Mouse (Mus musculus) G1E (cell line): ENCODE measurements around the gene 4930579F01Rik. TPM values are rescaled to one million over a fixed set of nuclear protein-coding genes. Genes with fewer than 3 reads are reported as not detected.

Source experiments
- ATAC-seq: 2 replicates; pipeline ENCODE4 v1.8.0; 2016; ENCODE audit warnings: mild to moderate bottlenecking; ENCODE audit not compliant: insufficient number of reproducible peaks, poor library complexity, low FRiP score, severe bottlenecking; ENCODE audit errors: extremely low read depth
- DNase-seq: peaks from one replicate; pipeline ENCODE4 v3.0.0; 2012; ENCODE audit warnings: low spot score
- H3K27me3 ChIP-seq: 2 replicates; pipeline ENCODE4 v1.6.1; 2012; ENCODE audit warnings: mild to moderate bottlenecking, low read length, inconsistent platforms; ENCODE audit not compliant: insufficient read depth
- H3K36me3 ChIP-seq: replicated peaks from 2 replicates; pipeline ENCODE3; 2012; ENCODE audit warnings: mild to moderate bottlenecking, inconsistent platforms
- H3K4me1 ChIP-seq: 2 replicates; pipeline ENCODE4 v1.6.1; 2012; ENCODE audit warnings: low read depth, low read length, inconsistent platforms, mixed read lengths; ENCODE audit not compliant: insufficient read depth
- H3K4me3 ChIP-seq: 2 replicates; pipeline ENCODE4 v1.5.1; 2012; ENCODE audit warnings: low read depth, mild to moderate bottlenecking, inconsistent platforms, low read length, moderate library complexity, mixed read lengths
- H3K9me3 ChIP-seq: replicated peaks from 2 replicates; pipeline ENCODE4 v1.6.1; 2012; ENCODE audit warnings: inconsistent platforms
- CTCF ChIP-seq: IDR thresholded peaks from 2 replicates; pipeline ENCODE4 v1.5.1; 2012; ENCODE audit warnings: low read depth, low read length, inconsistent platforms, mixed read lengths
- GATA1 ChIP-seq: IDR thresholded peaks from 2 replicates; pipeline ENCODE4 v1.6.1; 2012; ENCODE audit warnings: borderline replicate concordance, low read length, inconsistent platforms, mixed read lengths
- GATA2 ChIP-seq: IDR thresholded peaks from 2 replicates; pipeline ENCODE4 v1.6.1; 2012; ENCODE audit warnings: low read depth, low read length, inconsistent platforms, borderline replicate concordance
- POLR2AphosphoS5 ChIP-seq: IDR thresholded peaks from 2 replicates; pipeline ENCODE4 v1.6.1; 2012; ENCODE audit warnings: low read depth, low read length, inconsistent platforms; ENCODE audit not compliant: insufficient replicate concordance
- TAL1 ChIP-seq: conservative IDR thresholded peaks from 2 replicates; pipeline ENCODE4 v1.6.1; 2012; ENCODE audit warnings: low read depth, low read length, inconsistent platforms, mixed read lengths
- polyA plus RNA-seq: library from polyadenylated mRNA; stranded (reverse); fragments of >175 nt; gene quantifications from 2 replicates; pipeline ENCODE4 v1.2.3, GENCODE M21; 2012
- total RNA-seq, 2 experiments: library from RNA; stranded (forward) in 1 of 2; stranded (reverse) in 1 of 2; fragments of 200-1000 nt in 1 of 2; fragments of >200 nt in 1 of 2; fragmentation: Nextera tagmentation in 1 of 2; gene quantifications; 2 replicates each; pipeline ENCODE4 v1.2.3; 2014 to 2017

The 4930579F01Rik gene
- total and polyA plus RNA-seq, 3 experiments = not detected

GRCm38 (mm10) chr3:138221116-138221515 is 27.5 kb upstream of the 4930579F01Rik start:
- DNase-seq (no peak), ATAC-seq (no peak)
- Histone ChIP-seq H3K27me3 (peaks cover 5% of the 10 kb centered on the region; the same call in 1 of the 2 replicates), H3K4me3 (no peak overlapping the region), H3K36me3 (no peaks in the 10 kb centered on the region), H3K4me1 (no peaks in the 10 kb centered on the region), H3K9me3 (no peaks in the 10 kb centered on the region)
- TF ChIP-seq CTCF = no peak
- TF ChIP-seq POLR2AphosphoS5 = no peak
- no peak for TF ChIP-seq GATA2
- no peak for TF ChIP-seq TAL1
- no peak for TF ChIP-seq GATA1

- Histone ChIP-seq H3K9me3 (no peaks in the 10 kb centered on the region), H3K4me3 (no peak within 1 kb of the TSS), H3K4me1 (no peaks in the 10 kb centered on the region), H3K36me3 (no peaks in the 10 kb centered on the region), H3K27me3 (no peaks in the 10 kb centered on the region)
- DNase-seq = no peak
- TF ChIP-seq TAL1 (no peak), GATA1 (no peak)
- ATAC-seq = no peak
Observed at GRCm38 (mm10) chr3:138217631-138218264, 24.1 kb upstream of the 4930579F01Rik start, which contains the start of gene Adh7. Adh7 (plus strand) TSS chr3:138217760.

GRCm38 (mm10) chr3:138216091-138216490 is 22.5 kb upstream of the 4930579F01Rik start:
- DNase-seq (no peak), ATAC-seq (no peak)
- Histone ChIP-seq H3K36me3 (no peaks in the 10 kb centered on the region), H3K27me3 (peaks cover 3% of the 10 kb centered on the region), H3K4me3 (no peak overlapping the region), H3K9me3 (no peaks in the 10 kb centered on the region), H3K4me1 (no peaks in the 10 kb centered on the region)
- TF ChIP-seq TAL1 (no peak), CTCF (no peak), GATA2 (no peak), GATA1 (no peak), POLR2AphosphoS5 (no peak)

GRCm38 (mm10) chr3:138215395-138215989 is 21.9 kb upstream of the 4930579F01Rik start:
- Histone ChIP-seq H3K9me3 (no peaks in the 10 kb centered on the region), H3K4me3 (no peak overlapping the region), H3K4me1 (no peaks in the 10 kb centered on the region), H3K27me3 (peaks cover 3% of the 10 kb centered on the region), H3K36me3 (no peaks in the 10 kb centered on the region)
- DNase-seq (no peak), ATAC-seq (no peak)
- TF ChIP-seq GATA1 (no peak), GATA2 (no peak), CTCF (no peak), POLR2AphosphoS5 (no peak), TAL1 (no peak)

- TF ChIP-seq GATA1 (no peak), POLR2AphosphoS5 (no peak), CTCF (no peak), TAL1 (no peak), GATA2 (no peak)
- Histone ChIP-seq H3K4me1 (no peaks in the 10 kb centered on the region), H3K9me3 (no peaks in the 10 kb centered on the region), H3K36me3 (no peaks in the 10 kb centered on the region), H3K27me3 (peaks cover 3% of the 10 kb centered on the region), H3K4me3 (no peak overlapping the region)
- DNase-seq (no peak), ATAC-seq (no peak)
Observed at GRCm38 (mm10) chr3:138212431-138212951, 18.9 kb upstream of the 4930579F01Rik start.

GRCm38 (mm10) chr3:138210432-138211075 is 16.9 kb upstream of the 4930579F01Rik start:
- no peak for ATAC-seq
- peaks cover 3% of the 10 kb centered on the region for H3K27me3 ChIP-seq
- no peak for TF ChIP-seq TAL1
- TF ChIP-seq GATA2 = no peak
- no peak for TF ChIP-seq CTCF
- no peak for TF ChIP-seq GATA1
- no peak for TF ChIP-seq POLR2AphosphoS5

More at GRCm38 (mm10) chr3:138210432-138211075, 16.9 kb upstream of the 4930579F01Rik start:
- Histone ChIP-seq H3K4me1 (no peaks in the 10 kb centered on the region), H3K9me3 (no peaks in the 10 kb centered on the region), H3K4me3 (no peak overlapping the region), H3K36me3 (no peaks in the 10 kb centered on the region)
- no peak for DNase-seq
